Mouse (Mus musculus): Measurements from ENCODE around the gene Larp4.

DNA sequence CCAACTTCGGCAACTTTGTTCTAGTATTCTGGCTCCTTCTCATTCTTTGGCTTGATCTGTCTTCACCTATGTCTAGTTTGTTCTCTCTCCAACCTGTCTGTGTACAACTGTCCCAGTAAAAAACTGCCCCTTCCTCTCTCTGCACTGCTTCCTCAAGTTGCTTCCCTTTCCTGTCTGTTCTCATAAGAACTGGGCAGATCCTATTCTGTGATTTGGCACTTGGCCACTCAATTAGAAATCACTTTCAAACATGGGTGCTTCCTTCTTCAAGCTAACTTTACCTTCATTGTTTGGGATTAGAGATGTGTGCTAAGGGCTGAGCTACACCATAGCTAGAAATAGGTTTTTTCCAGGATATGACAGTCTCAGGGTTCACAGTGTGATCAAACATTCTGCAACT is 741 bp downstream of the Larp4 start:
- TF ChIP-seq GATA1 (IDR thresholded peaks at IDR 0.05; ENCODE audit: low read length) (no peak), TAL1 (IDR thresholded peaks at IDR 0.05; ENCODE audit: low read length) (no peak)

All from erythroblast, embryonic 14.5 days (primary cell).